In genomic region chr11:61970901-61971300, GRCm38 (mm10) we compare ENCODE assay signal across 13 mouse cellular contexts. TPM values are rescaled to one million over a fixed set of nuclear protein-coding genes. Genes with fewer than 3 reads are reported as not detected.
A peak's percentile ranks its signal among the peaks of the same experiment; 100 is the strongest.
DNase-seq lines count a peak whose midpoint lies in the region; ATAC-seq and TF ChIP-seq lines count a peak whose summit lies in the region.
"Had no signal": no experiment of that assay in that cellular context is flagged by ENCODE, and none has a peak within 500 bp of the region (broad histone marks: within the 10 kb centered on the region; RNA-seq: fewer than 3 reads in every experiment).

No protein-coding gene starts in this region.

- H3K79me2 ChIP-seq in myocyte (ENCODE audit: control insufficient read depth, insufficient read depth), result no peaks in the 10 kb centered on the region

- TF ChIP-seq EP300 in liver, postnatal 0 days (IDR thresholded peaks at IDR 0.05; ENCODE audit: low read depth), result no peak

- no peak for ATAC-seq in embryonic facial prominence, embryonic 14.5 days (ENCODE audit: low read depth)
- no peak for ATAC-seq in liver, embryonic 13.5 days (ENCODE audit: low read depth)
- ATAC-seq in liver, postnatal 0 days, result no peak
- ATAC-seq: forebrain, postnatal 0 days had no signal

- H3K9me3 ChIP-seq in embryonic facial prominence, embryonic 14.5 days (ENCODE audit: control insufficient read depth, low read length), result no peaks in the 10 kb centered on the region
- no peaks in the 10 kb centered on the region for H3K9me3 ChIP-seq in embryonic facial prominence, embryonic 10.5 days
- no peaks in the 10 kb centered on the region for H3K9me3 ChIP-seq in liver, embryonic 13.5 days (replicated peaks)
- H3K9me3 ChIP-seq in liver, postnatal 0 days (ENCODE audit: low read length), result no peaks in the 10 kb centered on the region
- H3K9me3 ChIP-seq: heart, embryonic 15.5 days had no signal

- no peaks in the 10 kb centered on the region for H3K27me3 ChIP-seq in embryonic facial prominence, embryonic 14.5 days (replicated peaks; ENCODE audit: control insufficient read depth, insufficient read depth, low read length)
- no peaks in the 10 kb centered on the region for H3K27me3 ChIP-seq in embryonic facial prominence, embryonic 10.5 days (replicated peaks; ENCODE audit: low read depth, poor library complexity, severe bottlenecking)
- H3K27me3 ChIP-seq in liver, embryonic 13.5 days, result no peaks in the 10 kb centered on the region
- no peaks in the 10 kb centered on the region for H3K27me3 ChIP-seq in liver, postnatal 0 days (ENCODE audit: insufficient read depth, low read length)
- H3K27me3 ChIP-seq in myocyte (ENCODE audit: control insufficient read depth, insufficient read depth, insufficient read length), result no peaks in the 10 kb centered on the region

- H3K27ac ChIP-seq in embryonic facial prominence, embryonic 14.5 days (replicated peaks; ENCODE audit: low read depth, low read length), result no peak overlapping the region
- H3K27ac ChIP-seq in embryonic facial prominence, embryonic 10.5 days (replicated peaks), result no peak overlapping the region
- peak overlapping the region; percentile 30; the same call in 1 of the 2 replicates for H3K27ac ChIP-seq in liver, embryonic 13.5 days
- no peak overlapping the region for H3K27ac ChIP-seq in liver, postnatal 0 days (ENCODE audit: low read depth)
- H3K27ac ChIP-seq: heart, embryonic 15.5 days; hindbrain, embryonic 14.5 days had no signal

- no peak for TF ChIP-seq POLR2A in myocyte (IDR thresholded peaks at IDR 0.05; ENCODE audit: insufficient read length, low read depth)

- H3K4me3 ChIP-seq in embryonic facial prominence, embryonic 14.5 days (ENCODE audit: low read depth, low read length), result no peak overlapping the region
- H3K4me3 ChIP-seq in embryonic facial prominence, embryonic 10.5 days, result no peak overlapping the region
- H3K4me3 ChIP-seq in liver, embryonic 13.5 days (replicated peaks), result no peak overlapping the region
- H3K4me3 ChIP-seq in liver, postnatal 0 days (ENCODE audit: low read depth, low read length), result no peak overlapping the region
- no peak overlapping the region for H3K4me3 ChIP-seq in myocyte
- H3K4me3 ChIP-seq: heart, embryonic 15.5 days had no signal

- no peaks in the 10 kb centered on the region for H3K36me3 ChIP-seq in embryonic facial prominence, embryonic 14.5 days (ENCODE audit: control insufficient read depth, insufficient read depth, low read length)
- H3K36me3 ChIP-seq in embryonic facial prominence, embryonic 10.5 days (replicated peaks), result no peaks in the 10 kb centered on the region
- H3K36me3 ChIP-seq in liver, embryonic 13.5 days, result peaks cover 6% of the 10 kb centered on the region; the same call in 1 of the 2 replicates
- no peaks in the 10 kb centered on the region for H3K36me3 ChIP-seq in liver, postnatal 0 days (replicated peaks; ENCODE audit: insufficient read depth, low read length)
- no peaks in the 10 kb centered on the region for H3K36me3 ChIP-seq in myocyte (ENCODE audit: control insufficient read depth, insufficient read depth)
- H3K36me3 ChIP-seq: heart, embryonic 15.5 days had no signal

- TF ChIP-seq CTCF in liver, postnatal 0 days (IDR thresholded peaks at IDR 0.05; ENCODE audit: low read depth), result no peak

- H3ac ChIP-seq in myocyte (ENCODE audit: control insufficient read depth, insufficient read length), result no peak overlapping the region

- no peak overlapping the region for H3K9ac ChIP-seq in embryonic facial prominence, embryonic 14.5 days (ENCODE audit: low read depth, low read length)
- H3K9ac ChIP-seq in liver, embryonic 13.5 days, result no peak overlapping the region
- no peak overlapping the region for H3K9ac ChIP-seq in liver, postnatal 0 days (replicated peaks)
- H3K9ac ChIP-seq: forebrain, postnatal 0 days; heart, embryonic 15.5 days; hindbrain, embryonic 14.5 days had no signal

- WGBS in embryonic facial prominence, embryonic 14.5 days, result 24% methylated on average over 5 of the region's 5 CpGs
- 65% methylated on average over 5 of the region's 5 CpGs for WGBS in embryonic facial prominence, embryonic 10.5 days
- WGBS in liver, embryonic 13.5 days (ENCODE audit: insufficient replicate concordance), result 63% methylated on average over 5 of the region's 5 CpGs
- 63% methylated on average over 5 of the region's 5 CpGs for WGBS in liver, postnatal 0 days (ENCODE audit: insufficient replicate concordance)

- peak; percentile 64 for DNase-seq in embryonic facial prominence, embryonic 14.5 days (ENCODE audit: low spot score)
- no peak for DNase-seq in embryonic facial prominence, embryonic 10.5 days (ENCODE audit: low spot score)
- DNase-seq in liver, embryonic 13.5 days, result no peak
- DNase-seq in liver, postnatal 0 days, result no peak
- DNase-seq in MN1 (ENCODE audit: low spot score), result peak; percentile 38
- no peak for DNase-seq in spleen, adult 18-20 months
- DNase-seq: adrenal gland, postnatal 25 days; forebrain, postnatal 0 days; kidney, adult 18-20 months; thymus, postnatal 4 days had no signal

- H3K4me2 ChIP-seq in embryonic facial prominence, embryonic 14.5 days (ENCODE audit: low read depth, low read length), result no peak overlapping the region
- H3K4me2 ChIP-seq in liver, embryonic 13.5 days, result no peak overlapping the region
- no peak overlapping the region for H3K4me2 ChIP-seq in liver, postnatal 0 days (ENCODE audit: low read depth, low read length)
- peak overlapping the region; percentile 55 for H3K4me2 ChIP-seq in myocyte (ENCODE audit: low read depth)
- H3K4me2 ChIP-seq: heart, embryonic 15.5 days; hindbrain, embryonic 14.5 days had no signal

- H3K4me1 ChIP-seq in embryonic facial prominence, embryonic 14.5 days (ENCODE audit: control insufficient read depth, insufficient read depth, low read length), result peaks cover 13% of the 10 kb centered on the region
- H3K4me1 ChIP-seq in embryonic facial prominence, embryonic 10.5 days, result peaks cover 15% of the 10 kb centered on the region
- H3K4me1 ChIP-seq in liver, embryonic 13.5 days (replicated peaks), result peaks cover 86% of the 10 kb centered on the region
- H3K4me1 ChIP-seq in liver, postnatal 0 days (ENCODE audit: insufficient read depth), result peaks cover 18% of the 10 kb centered on the region

TF ChIP-seq in myocyte, 11 proteins besides CTCF, POLR2A, EP300 and RAD21:
- TF ChIP-seq MAX (IDR thresholded peaks at IDR 0.05; ENCODE audit: low read depth) (no peak), CEBPB (IDR thresholded peaks at IDR 0.05; ENCODE audit: insufficient read depth, poor library complexity, severe bottlenecking) (no peak), MYOD1 (IDR thresholded peaks at IDR 0.05; ENCODE audit: control insufficient read depth in 1 of 3, insufficient read length in 2 of 3, low read depth in 2 of 3) (no peak), TCF3 (IDR thresholded peaks at IDR 0.05; ENCODE audit: insufficient read length, low read depth) (no peak), SRF (IDR thresholded peaks at IDR 0.05; ENCODE audit: control insufficient read depth, insufficient read length, low read depth) (no peak), E2F4 (IDR thresholded peaks at IDR 0.05; ENCODE audit: insufficient read depth) (no peak), MYOG (IDR thresholded peaks at IDR 0.05; ENCODE audit: control insufficient read depth in 1 of 3, insufficient read depth in 1 of 3, insufficient read length in 2 of 3, low read depth in 2 of 3) (no peak), POLR2AphosphoS2 (IDR thresholded peaks at IDR 0.05; ENCODE audit: insufficient read length, low read depth) (no peak), TCF12 (IDR thresholded peaks at IDR 0.05; ENCODE audit: insufficient read depth, poor library complexity, severe bottlenecking) (no peak)

RNA-seq across cellular contexts. Expression of gene Specc1, which starts 14.3 kb away (rescaled TPM):
- 10.4 and 13.5 TPM in 2 replicates for polyA plus RNA-seq in embryonic facial prominence, embryonic 14.5 days (2014; fragmentation: Nextera tagmentation; extraction: Ambion mirVana)
- 14.9 and 15.3 TPM in 2 replicates for polyA plus RNA-seq in embryonic facial prominence, embryonic 10.5 days (2016; fragmentation: Nextera tagmentation; extraction: Ambion mirVana)
- polyA plus RNA-seq in liver, embryonic 13.5 days (2015; fragmentation: Nextera tagmentation; extraction: Ambion mirVana), result 41.3 and 45.5 TPM in 2 replicates
- polyA plus RNA-seq in liver, postnatal 0 days (2015; fragmentation: Nextera tagmentation; extraction: Ambion mirVana), result 19.1 and 20.7 TPM in 2 replicates
- polyA plus RNA-seq in myocyte (2012; fragmentation: generic; extraction: Trizol), result 27.7 TPM

RNA-seq across cellular contexts. Expression of gene Akap10, which starts 40.8 kb away (rescaled TPM):
- polyA plus RNA-seq in embryonic facial prominence, embryonic 14.5 days (2014; fragmentation: Nextera tagmentation; extraction: Ambion mirVana), result 12.6 and 17.9 TPM in 2 replicates
- 18.6 and 19.1 TPM in 2 replicates for polyA plus RNA-seq in embryonic facial prominence, embryonic 10.5 days (2016; fragmentation: Nextera tagmentation; extraction: Ambion mirVana)
- 8.1 and 9.4 TPM in 2 replicates for polyA plus RNA-seq in liver, embryonic 13.5 days (2015; fragmentation: Nextera tagmentation; extraction: Ambion mirVana)
- 4.2 and 4.9 TPM in 2 replicates for polyA plus RNA-seq in liver, postnatal 0 days (2015; fragmentation: Nextera tagmentation; extraction: Ambion mirVana)
- 6.1 TPM for polyA plus RNA-seq in myocyte (2012; fragmentation: generic; extraction: Trizol)

Comparison
In these comparisons a context has a peak if more than half of its experiments do, and no peak if none do; other contexts are left out.
1. DNase-seq: peak in embryonic facial prominence, embryonic 14.5 days (single experiment) and MN1 (single experiment); none in embryonic facial prominence, embryonic 10.5 days (single experiment), liver, embryonic 13.5 days (single experiment), liver, postnatal 0 days (single experiment) and spleen, adult 18-20 months (0 of 2).